11 mouse cellular contexts compared by ENCODE assay signal in genomic region chr5:99521411-99521810, GRCm38 (mm10).
A peak's percentile ranks its signal among the peaks of the same experiment; 100 is the strongest.
DNase-seq lines count a peak whose midpoint lies in the region.
"Had no signal": no experiment of that assay in that cellular context is flagged by ENCODE, and none has a peak within 500 bp of the region (broad histone marks: within the 10 kb centered on the region; RNA-seq: fewer than 3 reads in every experiment).

No protein-coding gene starts in this region.

- peak; percentile 61 for DNase-seq in adrenal gland, postnatal 10 days
- DNase-seq in adrenal gland, adult 8-10 months, result no peak
- peak; percentile 36 for DNase-seq in kidney, postnatal 14 days
- DNase-seq in kidney, adult 11 months, result no peak
- peak; percentile 68 to 78 for DNase-seq in frontal cortex, adult 2 months (ENCODE audit: extremely low spot score in 1 of 2, low spot score in 1 of 2)
- DNase-seq in urinary bladder, postnatal 4 days (ENCODE audit: low spot score in 2 of 2), result no peak
- DNase-seq in embryo, embryonic 11 days, result no peak
- DNase-seq: cerebellum, adult 8-10 months; lung, postnatal 4 days; thymus, adult 18-20 months had no signal

- no peak overlapping the region for H3K4me3 ChIP-seq in macrophage (ENCODE audit: inconsistent target)

- no peaks in the 10 kb centered on the region for H3K36me3 ChIP-seq in macrophage (ENCODE audit: inconsistent target)

- peak overlapping the region; percentile 82 for H3K27ac ChIP-seq in macrophage

- H3K79me2 ChIP-seq in macrophage (ENCODE audit: inconsistent target), result no peaks in the 10 kb centered on the region

- 66% methylated on average over 4 of the region's 4 CpGs for WGBS in macrophage (ENCODE audit: missing documents)

Comparison
In these comparisons a context has a peak if more than half of its experiments do, and no peak if none do; other contexts are left out.
1. DNase-seq: peak in adrenal gland, postnatal 10 days (single experiment), kidney, postnatal 14 days (single experiment) and frontal cortex, adult 2 months (2 of 2); none in adrenal gland, adult 8-10 months (single experiment), kidney, adult 11 months (single experiment), urinary bladder, postnatal 4 days (0 of 2) and embryo, embryonic 11 days (single experiment).